Mouse (Mus musculus) kidney, postnatal 0 days (tissue): Measurements from ENCODE around the gene Tbc1d22a. TPM values are rescaled to one million over a fixed set of nuclear protein-coding genes. Genes with fewer than 3 reads are reported as not detected.
A peak's percentile ranks its signal among the peaks of the same experiment; 100 is the strongest.

Experiments
- ATAC-seq: fragments of 200-750 bp; cut with Nextera tagmentation; replicated peaks from 2 replicates; pipeline ENCODE4 v1.8.0; 2017; ENCODE audit warnings: low read depth, moderate number of reproducible peaks, moderate TSS enrichment, moderate library complexity; ENCODE audit not compliant: low FRiP score
- DNase-seq: peaks from one replicate; pipeline ENCODE4 v3.0.0-alpha.2; 2016; ENCODE audit warnings: low spot score
- H3K27ac ChIP-seq: fragments of 300-500 bp; sonication (generic); 2 replicates; pipeline ENCODE4 v1.5.1; 2014; ENCODE audit warnings: mild to moderate bottlenecking
- H3K27me3 ChIP-seq: fragments of 300-500 bp; sonication (generic); 2 replicates; pipeline ENCODE4 v1.6.1; 2014; ENCODE audit warnings: low read length, mixed read lengths; ENCODE audit not compliant: insufficient read depth
- H3K36me3 ChIP-seq: fragments of 300-500 bp; sonication (generic); 2 replicates; pipeline ENCODE4 v1.6.1; 2014; ENCODE audit warnings: low read length, mixed read lengths; ENCODE audit not compliant: insufficient read depth
- H3K4me1 ChIP-seq: fragments of 300-500 bp; sonication (generic); replicated peaks from 2 replicates; pipeline ENCODE4 v1.6.1; 2014; ENCODE audit warnings: antibody characterized with exemption, low read length, mixed read lengths; ENCODE audit not compliant: insufficient read depth
- H3K4me2 ChIP-seq: fragments of 300-500 bp; sonication (generic); 2 replicates; pipeline ENCODE4 v1.6.1; 2014; ENCODE audit warnings: mild to moderate bottlenecking, low read length, moderate library complexity, mixed read lengths
- H3K4me3 ChIP-seq: fragments of 300-500 bp; sonication (generic); replicated peaks from 2 replicates; pipeline ENCODE4 v1.5.1; 2014; ENCODE audit warnings: low read depth, low read length
- H3K9ac ChIP-seq: fragments of 300-500 bp; sonication (generic); 2 replicates; pipeline ENCODE4 v1.6.1; 2014; ENCODE audit warnings: low read depth, low read length
- H3K9me3 ChIP-seq: fragments of 300-500 bp; sonication (generic); replicated peaks from 2 replicates; pipeline ENCODE4 v1.6.1; 2016; ENCODE audit warnings: low read length, inconsistent platforms, mixed read lengths
- CTCF ChIP-seq: IDR thresholded peaks from 2 replicates; pipeline ENCODE4 v1.5.1; 2016; ENCODE audit warnings: antibody characterized with exemption, low read depth, mild to moderate bottlenecking, moderate library complexity
- WGBS: fragments of 180-500 bp; shearing (Covaris S2); extraction: QIAGEN DNeasy Blood & Tissue Kit; methylation state at CpG from one replicate; pipeline ENCODE4 v1.1.7; 2014; 5-methylcytosine and 5-hydroxymethylcytosine counted together
- polyA plus RNA-seq: library from polyadenylated mRNA; unstranded; fragments of >200 nt; fragmentation: Nextera tagmentation; extraction: Ambion mirVana; gene quantifications from 2 replicates; pipeline ENCODE4 v1.2.1, GENCODE M21; 2015

Gene Tbc1d22a
- polyA plus RNA-seq, 1 experiment from 2014 or later, result 12.7 TPM

GRCm38 (mm10) chr15:86404866-86405265 lies 190.6 kb downstream of the Tbc1d22a start:
- Histone ChIP-seq H3K36me3 (no peaks in the 10 kb centered on the region), H3K27ac (no peak overlapping the region), H3K4me3 (no peak overlapping the region), H3K4me1 (no peaks in the 10 kb centered on the region), H3K27me3 (no peaks in the 10 kb centered on the region), H3K9me3 (no peaks in the 10 kb centered on the region), H3K9ac (no peak overlapping the region), H3K4me2 (no peak overlapping the region)
- WGBS, result 87% methylated on average over 5 of the region's 5 CpGs
- TF ChIP-seq CTCF, result no peak
- no peak for DNase-seq
- no peak for ATAC-seq

GRCm38 (mm10) chr15:86405527-86405926 lies 191.3 kb downstream of the Tbc1d22a start:
- no peak overlapping the region for H3K4me2 ChIP-seq
- DNase-seq, result peak; percentile 57
- ATAC-seq, result no peak
- no peaks in the 10 kb centered on the region for H3K9me3 ChIP-seq
- no peak overlapping the region for H3K27ac ChIP-seq
- H3K9ac ChIP-seq, result no peak overlapping the region
- H3K4me1 ChIP-seq, result no peaks in the 10 kb centered on the region
- H3K36me3 ChIP-seq, result no peaks in the 10 kb centered on the region
- no peak overlapping the region for H3K4me3 ChIP-seq
- WGBS, result 29% methylated on average over 4 of the region's 4 CpGs
- TF ChIP-seq CTCF, result peak; percentile 90
- H3K27me3 ChIP-seq, result no peaks in the 10 kb centered on the region

- Histone ChIP-seq H3K9ac (no peak overlapping the region), H3K27ac (no peak overlapping the region), H3K4me1 (no peaks in the 10 kb centered on the region), H3K36me3 (no peaks in the 10 kb centered on the region), H3K27me3 (no peaks in the 10 kb centered on the region), H3K9me3 (no peaks in the 10 kb centered on the region), H3K4me2 (no peak overlapping the region), H3K4me3 (no peak overlapping the region)
- 46% methylated on average over 5 of the region's 5 CpGs for WGBS
- DNase-seq, result peak; percentile 75
- peak; percentile 71 for TF ChIP-seq CTCF
- peak; percentile 75 for ATAC-seq
These were observed 195.1 kb downstream of the Tbc1d22a start for GRCm38 (mm10) chr15:86409352-86409751.

GRCm38 (mm10) chr15:86411532-86412080 lies 197.3 kb downstream of the Tbc1d22a start:
- no peak overlapping the region for H3K9ac ChIP-seq
- no peak for TF ChIP-seq CTCF
- no peaks in the 10 kb centered on the region for H3K9me3 ChIP-seq
- no peaks in the 10 kb centered on the region for H3K36me3 ChIP-seq
- H3K27me3 ChIP-seq, result no peaks in the 10 kb centered on the region
- no peak for ATAC-seq
- no peaks in the 10 kb centered on the region for H3K4me1 ChIP-seq
- no peak overlapping the region for H3K4me3 ChIP-seq
- WGBS, result 85% methylated on average over 5 of the region's 5 CpGs
- H3K4me2 ChIP-seq, result no peak overlapping the region
- H3K27ac ChIP-seq, result no peak overlapping the region
- no peak for DNase-seq

GRCm38 (mm10) chr15:86415951-86416350 lies 201.7 kb downstream of the Tbc1d22a start:
- no peak for TF ChIP-seq CTCF
- no peak for ATAC-seq

GRCm38 (mm10) chr15:86418436-86418835 lies 204.2 kb downstream of the Tbc1d22a start:
- no peaks in the 10 kb centered on the region for H3K9me3 ChIP-seq
- 82% methylated on average over 2 of the region's 2 CpGs for WGBS
- no peaks in the 10 kb centered on the region for H3K36me3 ChIP-seq
- H3K9ac ChIP-seq, result no peak overlapping the region
- H3K4me2 ChIP-seq, result no peak overlapping the region
- H3K27me3 ChIP-seq, result no peaks in the 10 kb centered on the region
- H3K4me1 ChIP-seq, result no peaks in the 10 kb centered on the region
- H3K4me3 ChIP-seq, result no peak overlapping the region
- no peak for ATAC-seq
- no peak for TF ChIP-seq CTCF
- no peak for DNase-seq
- no peak overlapping the region for H3K27ac ChIP-seq

More at GRCm38 (mm10) chr15:86415951-86416350, 201.7 kb downstream of the Tbc1d22a start:
- Histone ChIP-seq H3K4me2 (no peak overlapping the region), H3K9ac (no peak overlapping the region), H3K4me3 (no peak overlapping the region), H3K4me1 (no peaks in the 10 kb centered on the region), H3K27me3 (no peaks in the 10 kb centered on the region), H3K36me3 (no peaks in the 10 kb centered on the region), H3K27ac (no peak overlapping the region), H3K9me3 (no peaks in the 10 kb centered on the region)
- DNase-seq, result no peak
- 76% methylated on average over 6 of the region's 6 CpGs for WGBS

- no peaks in the 10 kb centered on the region for H3K27me3 ChIP-seq
- TF ChIP-seq CTCF, result no peak
- H3K9ac ChIP-seq, result no peak overlapping the region
- H3K27ac ChIP-seq, result no peak overlapping the region
- 59% methylated on average over 6 of the region's 6 CpGs for WGBS
- ATAC-seq (no peak), DNase-seq (no peak)
- no peaks in the 10 kb centered on the region for H3K36me3 ChIP-seq
- H3K4me1 ChIP-seq, result no peaks in the 10 kb centered on the region
- H3K4me2 ChIP-seq, result no peak overlapping the region
- no peaks in the 10 kb centered on the region for H3K9me3 ChIP-seq
- no peak overlapping the region for H3K4me3 ChIP-seq
These were observed 205.4 kb downstream of the Tbc1d22a start for GRCm38 (mm10) chr15:86419620-86420019.
